Mouse (Mus musculus): ENCODE results near the gene Kpna7.
A peak's percentile ranks its signal among the peaks of the same experiment; 100 is the strongest.
"Not testable (repeated sequence)": the region's sequence is repeated elsewhere in the genome, so short reads cannot be mapped to it uniquely, and the experiment has no call there.

The Kpna7 gene

DNA sequence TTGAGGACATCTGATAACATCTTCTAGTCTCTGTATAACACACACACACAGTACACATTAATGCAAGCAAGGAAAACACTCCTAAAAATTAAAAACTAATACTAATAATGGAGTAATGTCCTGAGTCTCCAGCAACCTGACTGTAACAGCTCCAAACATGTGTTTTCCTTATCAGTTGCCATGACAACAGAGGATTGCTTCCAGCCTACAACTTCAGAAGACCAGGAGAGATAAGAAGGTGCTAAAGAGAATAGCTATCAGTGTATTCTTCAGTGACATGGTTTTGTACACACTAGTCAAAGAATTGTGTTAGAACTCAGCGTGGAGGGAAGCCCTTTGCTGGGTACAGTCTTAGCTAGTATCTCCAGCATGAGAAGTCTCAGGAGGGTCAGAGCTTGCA, 63.1 kb downstream of the Kpna7 start:
- DNase-seq (ENCODE audit: low spot score in 2 of 2): not testable (repeated sequence)

DNA sequence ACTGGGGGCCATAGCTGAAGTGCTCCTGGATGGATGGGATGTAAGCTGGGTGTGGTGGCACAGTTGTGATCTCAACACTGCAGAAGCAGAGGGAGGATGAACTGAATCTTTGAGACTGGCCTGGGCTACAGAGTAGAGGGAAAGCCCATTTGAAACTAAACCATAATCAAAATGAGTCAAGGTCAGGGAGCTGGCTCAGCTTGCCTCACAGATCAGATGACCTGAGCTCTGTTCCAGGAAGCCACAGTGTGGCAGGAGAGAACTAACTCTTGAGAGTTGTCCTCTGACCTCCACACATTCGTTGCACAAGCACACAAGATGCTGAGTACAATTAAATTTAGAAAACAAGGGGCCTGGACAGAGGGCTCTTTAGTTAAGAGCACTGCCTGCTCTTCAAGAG, 63.6 kb downstream of the Kpna7 start:
- not testable (repeated sequence) for DNase-seq (ENCODE audit: low spot score in 2 of 2)

DNA sequence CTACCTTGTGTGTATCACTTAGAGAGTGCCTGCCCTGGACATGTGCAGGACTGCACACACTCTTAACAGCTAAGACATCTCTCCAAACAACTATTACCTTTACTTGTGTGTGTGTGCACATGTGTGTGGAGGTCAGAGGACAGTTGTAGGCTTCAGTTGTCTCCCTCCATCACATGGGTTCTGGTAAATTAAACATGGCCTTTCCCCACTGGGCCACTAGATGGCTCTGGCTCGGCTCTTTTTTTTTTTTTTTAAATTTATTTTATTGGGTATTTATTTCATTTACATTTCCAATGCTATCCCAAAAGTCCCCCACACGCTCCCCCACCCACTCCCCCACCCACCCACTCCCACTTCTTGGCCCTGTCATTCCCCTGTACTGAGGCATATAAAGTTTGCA, 67.1 kb downstream of the Kpna7 start:
- not testable (repeated sequence) for DNase-seq (ENCODE audit: low spot score in 2 of 2)

DNA sequence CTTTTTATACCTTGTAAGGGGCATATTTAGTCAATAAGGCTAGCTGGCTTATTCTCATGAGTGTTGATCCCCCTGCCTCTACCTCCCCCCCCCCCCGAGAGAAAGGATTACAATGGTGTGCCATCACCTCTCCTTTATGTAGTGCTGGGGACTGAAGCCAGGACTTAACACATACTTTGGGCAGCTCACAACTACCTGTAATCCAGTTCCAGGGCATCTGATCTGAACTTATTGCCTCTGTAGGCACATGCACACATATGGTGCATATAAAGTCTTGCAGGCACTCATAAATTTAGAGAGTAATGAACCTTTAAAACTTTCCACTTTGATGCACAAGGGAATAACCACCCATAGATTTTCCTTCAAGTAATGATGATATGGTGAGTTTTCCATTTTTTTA, 69.6 kb downstream of the Kpna7 start:
- no peak for DNase-seq (ENCODE audit: low spot score in 2 of 2)

DNA sequence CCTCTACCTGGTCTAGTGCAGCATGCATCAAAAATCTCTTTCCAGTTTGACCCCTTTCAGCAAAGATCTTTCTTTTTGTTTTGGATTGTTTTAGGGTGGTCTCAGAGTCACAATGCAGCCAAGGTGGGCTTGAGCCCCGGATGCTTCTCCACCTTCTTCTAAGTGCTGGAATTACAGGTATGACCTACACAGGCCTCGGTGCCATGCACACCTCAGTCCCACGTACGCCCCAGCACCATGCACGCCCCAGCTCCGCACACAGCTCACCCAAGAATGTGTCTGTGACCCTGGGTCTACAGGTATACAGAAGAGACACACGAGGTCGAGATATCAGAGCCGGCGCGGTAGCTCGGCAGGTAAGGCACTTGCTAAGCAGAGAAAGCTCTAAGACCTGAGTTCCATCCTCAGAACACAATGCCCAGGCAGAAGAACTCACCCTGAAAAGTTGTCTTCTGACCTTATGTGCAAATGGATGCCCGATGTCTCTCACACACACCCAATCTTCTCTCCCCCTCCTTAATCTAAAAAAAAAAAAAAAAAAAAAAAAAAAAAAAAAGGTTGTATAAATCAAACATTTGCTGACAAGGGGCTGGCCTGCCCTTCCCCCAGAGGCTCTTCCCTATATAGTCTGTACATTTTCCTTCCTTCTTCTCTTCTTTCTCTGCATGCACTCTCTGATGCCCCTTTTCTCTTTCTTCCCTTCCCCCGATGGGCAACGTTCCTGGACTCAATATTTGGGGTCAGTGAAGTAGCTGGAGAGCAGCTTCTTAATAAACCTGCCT, 74.8 kb downstream of the Kpna7 start:
- no peak for DNase-seq (ENCODE audit: low spot score in 2 of 2)

DNA sequence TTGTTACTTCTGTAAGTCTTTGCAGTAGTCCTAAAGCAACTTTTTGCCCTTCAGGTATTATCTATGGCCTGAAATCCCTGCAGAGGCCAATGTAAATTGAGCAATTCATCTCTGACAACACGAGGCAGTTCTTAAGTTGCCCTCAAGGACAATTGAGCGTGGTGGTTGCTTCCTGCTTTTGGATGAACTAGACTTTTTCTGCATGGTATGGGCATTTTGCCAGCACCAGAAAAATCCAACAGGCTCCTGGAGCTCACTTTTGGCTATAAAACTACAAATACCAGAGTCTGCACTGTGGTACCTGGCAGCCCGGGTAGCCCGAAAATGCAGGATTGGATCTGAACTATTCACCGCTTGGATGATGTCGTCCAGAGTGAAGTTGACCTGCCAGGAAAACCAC, 78.2 kb downstream of the Kpna7 start:
- DNase-seq (ENCODE audit: low spot score in 2 of 2): no peak

DNA sequence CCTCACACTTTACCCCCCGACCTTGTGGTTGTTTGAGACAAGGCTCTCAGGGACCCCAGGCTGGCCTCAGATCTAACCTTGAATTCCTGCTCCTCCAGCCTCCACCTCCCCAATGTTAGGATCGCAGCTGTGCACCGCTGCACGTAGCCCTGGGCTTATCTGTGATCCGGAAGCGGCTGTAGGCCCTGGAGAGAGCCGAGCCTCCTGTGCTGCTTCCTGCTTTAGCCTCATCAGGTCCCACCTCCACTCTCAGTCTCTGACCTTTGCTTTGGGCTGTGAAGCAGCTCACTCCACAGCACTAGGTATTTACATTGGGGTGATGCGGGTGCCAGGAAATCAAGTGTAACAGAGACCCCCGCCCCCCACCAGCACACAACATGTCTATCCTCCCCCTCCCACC, 79.3 kb downstream of the Kpna7 start:
- no peak for DNase-seq (ENCODE audit: low spot score in 2 of 2)

DNA sequence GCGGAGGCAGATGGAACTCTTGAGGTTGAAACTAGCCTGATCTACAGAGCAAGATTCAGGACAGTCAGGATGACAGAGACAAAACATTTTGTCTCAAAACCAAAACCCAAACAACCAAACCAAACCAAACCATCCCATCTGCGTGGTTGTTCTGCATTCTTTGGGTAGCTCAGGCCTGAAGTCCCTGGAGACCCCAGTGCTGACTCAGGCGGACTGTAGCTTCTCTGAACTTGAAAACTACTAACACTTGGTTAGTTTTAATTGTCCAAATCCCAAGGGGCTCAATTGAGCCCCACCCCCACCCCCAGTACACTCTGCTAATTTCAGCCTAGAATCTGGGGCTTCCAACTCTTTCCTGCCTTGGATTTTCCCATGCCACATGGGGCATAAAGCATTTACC, 80.5 kb downstream of the Kpna7 start:
- no peak for DNase-seq (ENCODE audit: low spot score in 2 of 2)

DNA sequence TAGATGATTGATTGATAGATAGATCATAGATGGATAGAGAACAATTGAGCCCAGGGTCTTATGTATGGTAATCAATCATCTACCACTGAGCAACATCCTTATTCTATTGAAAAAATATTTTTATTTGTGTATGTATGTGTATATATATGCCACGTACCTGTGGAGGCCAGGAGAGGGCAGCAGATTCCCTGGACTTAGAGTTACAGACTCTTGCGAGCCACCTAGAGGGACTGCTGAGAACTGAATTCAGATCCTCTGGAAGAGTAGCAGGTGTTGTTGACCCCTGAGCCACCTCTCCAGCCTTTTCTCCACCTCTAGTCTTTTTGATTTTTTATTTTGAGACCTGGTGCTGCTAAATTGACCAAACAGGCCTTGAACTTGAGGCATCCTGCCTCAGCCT, 85.3 kb downstream of the Kpna7 start:
- no peak for DNase-seq (ENCODE audit: low spot score in 2 of 2)

DNA sequence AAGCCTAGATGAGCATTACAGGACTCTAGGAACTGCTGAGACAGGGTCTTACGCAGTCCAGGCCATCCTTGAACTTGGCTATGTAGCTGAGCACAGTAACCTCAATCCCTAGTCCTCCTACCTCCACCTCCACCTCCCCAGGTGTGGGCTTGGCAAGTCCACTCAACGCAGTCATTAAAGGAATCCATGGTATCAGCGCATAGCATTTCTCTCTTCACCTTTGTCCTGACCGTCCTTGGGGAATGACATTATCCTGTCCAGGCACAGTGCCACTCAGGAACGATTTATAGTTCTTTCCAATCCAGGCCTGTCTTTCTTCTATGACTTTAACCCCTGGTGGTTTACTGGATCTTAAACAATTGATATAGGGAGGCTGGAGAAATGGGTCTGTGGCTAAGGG, 93.3 kb downstream of the Kpna7 start:
- no peak for DNase-seq (ENCODE audit: low spot score in 2 of 2)

DNA sequence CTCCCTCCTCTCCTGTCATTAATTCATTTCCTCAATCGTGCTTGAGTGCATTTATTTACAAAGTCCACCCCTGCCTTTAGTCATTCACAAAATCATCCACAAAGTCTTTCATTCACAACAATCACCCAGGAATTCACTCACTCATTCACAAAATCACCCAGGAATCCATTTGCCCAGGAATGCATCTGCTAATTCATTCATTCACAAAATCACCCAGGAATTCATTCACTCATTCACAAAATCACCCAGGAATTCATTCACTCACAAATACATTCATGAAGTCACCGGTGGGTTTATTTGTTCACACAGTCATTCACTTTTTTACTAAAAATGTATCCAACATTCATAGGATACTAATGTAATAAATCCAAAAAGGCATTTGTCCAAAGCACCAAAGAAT, 93.8 kb downstream of the Kpna7 start:
- no peak for DNase-seq (ENCODE audit: low spot score in 2 of 2)

DNA sequence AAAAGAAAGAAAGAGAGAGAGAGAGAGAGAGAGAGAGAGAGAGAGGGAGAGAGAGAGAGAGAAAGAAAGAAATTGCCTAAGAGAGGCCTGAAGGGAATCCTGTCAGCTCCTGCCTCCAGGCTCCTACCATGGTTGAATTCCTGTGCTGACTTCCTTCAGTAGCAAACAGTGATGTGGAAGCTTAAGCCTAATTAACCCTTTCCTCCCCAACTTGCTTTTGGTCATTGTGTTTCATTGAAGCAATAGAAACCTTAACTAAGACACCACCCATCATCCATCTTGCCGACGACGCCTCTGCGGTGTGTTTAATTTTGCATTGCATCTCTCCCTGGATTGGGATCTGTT, 94.8 kb downstream of the Kpna7 start:
- no peak for DNase-seq (ENCODE audit: low spot score in 2 of 2)

DNA sequence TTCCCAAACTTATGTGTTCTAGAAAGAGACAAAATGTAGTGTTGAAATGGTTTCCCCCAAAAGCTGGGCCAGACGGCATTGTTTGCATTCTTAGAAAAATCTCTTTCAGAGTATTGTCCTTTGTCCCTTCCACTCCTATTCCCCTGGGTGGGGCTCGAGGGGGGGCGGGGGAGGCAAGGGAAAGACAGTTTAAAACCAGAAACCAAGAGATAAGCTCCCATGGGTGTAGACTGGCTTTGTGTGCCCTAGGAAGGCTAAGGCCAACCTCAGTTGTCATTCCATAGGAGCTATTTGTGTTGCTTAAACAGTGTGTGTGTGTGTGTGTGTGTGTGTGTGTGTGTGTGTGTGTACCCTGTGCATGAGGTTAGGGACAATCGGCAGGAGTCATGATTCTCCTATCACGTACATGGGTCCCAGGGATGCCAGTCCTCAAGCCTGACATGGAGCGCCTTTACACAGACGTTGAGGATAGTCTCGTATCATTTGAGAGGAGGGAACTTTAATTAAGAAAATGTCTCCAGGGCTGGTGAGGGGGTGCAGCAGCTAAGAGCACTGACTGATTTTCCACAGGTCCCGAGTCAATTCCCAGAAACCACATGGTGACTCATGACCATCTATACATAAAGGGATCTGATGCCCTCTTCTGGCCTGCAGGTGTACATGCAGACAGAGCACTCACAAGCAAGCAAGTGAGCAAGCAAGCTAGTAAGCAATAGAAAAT, 95.3 kb downstream of the Kpna7 start:
- peak; percentile 29 to 41 for DNase-seq (ENCODE audit: low spot score in 2 of 2)

DNA sequence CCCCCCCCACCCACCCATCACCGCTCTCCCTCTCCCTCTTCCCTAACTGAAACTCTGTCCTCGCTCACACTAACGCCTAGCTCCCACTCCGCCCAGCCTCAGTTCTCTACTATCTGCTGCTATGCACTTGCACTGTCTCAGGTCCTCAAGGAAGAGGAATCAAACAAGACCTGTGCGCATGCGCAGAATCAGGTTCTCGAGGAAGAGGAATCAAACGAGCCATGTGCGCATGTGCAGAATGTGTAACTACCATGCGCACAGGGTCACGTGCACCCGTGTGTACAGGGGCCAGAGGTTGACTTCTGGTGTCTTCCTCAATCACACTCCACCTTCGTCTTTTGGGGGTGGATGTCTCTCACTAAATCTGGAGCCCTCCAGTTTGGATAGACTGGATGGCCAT, 96.3 kb downstream of the Kpna7 start:
- no peak for DNase-seq (ENCODE audit: low spot score in 2 of 2)

DNA sequence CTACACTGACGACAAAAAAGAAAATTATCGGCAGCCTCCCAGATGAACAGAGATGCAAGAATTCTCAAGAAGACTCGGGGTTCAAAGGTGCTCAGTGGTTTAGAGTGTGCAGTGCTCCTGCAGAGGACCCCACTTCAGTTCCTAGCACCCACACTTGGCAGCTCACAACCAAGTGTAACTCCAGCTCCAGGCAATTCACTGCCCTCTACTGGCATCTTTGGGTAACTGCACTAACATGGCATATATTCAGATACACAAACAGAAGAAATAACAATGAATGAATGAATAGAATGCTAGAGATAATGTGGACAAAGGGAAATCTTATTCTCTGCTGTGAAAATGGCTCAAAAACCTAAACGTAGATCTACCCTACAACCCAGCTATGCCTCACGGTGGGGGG, 99.0 kb downstream of the Kpna7 start:
- DNase-seq (ENCODE audit: low spot score in 2 of 2): no peak

DNA sequence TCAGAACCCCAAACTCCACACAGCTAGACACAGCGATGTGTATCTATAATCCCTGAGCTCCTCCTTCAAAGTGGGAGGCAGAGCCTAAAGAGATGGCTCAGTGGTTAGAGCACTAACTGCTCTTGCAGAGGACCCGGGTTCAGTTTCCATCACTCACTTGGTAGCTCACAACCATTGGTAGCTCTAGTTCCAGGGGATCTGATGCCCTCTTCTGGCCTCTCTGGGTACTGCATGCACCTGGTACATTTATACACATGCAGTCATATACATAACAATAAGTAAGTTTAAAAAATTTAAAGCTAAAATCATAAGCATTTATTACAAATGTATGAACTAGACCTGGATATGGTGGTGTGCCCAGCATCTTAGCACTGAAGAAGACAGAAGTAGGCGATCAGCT, 100.6 kb downstream of the Kpna7 start:
- no peak for DNase-seq (ENCODE audit: low spot score in 2 of 2)

DNA sequence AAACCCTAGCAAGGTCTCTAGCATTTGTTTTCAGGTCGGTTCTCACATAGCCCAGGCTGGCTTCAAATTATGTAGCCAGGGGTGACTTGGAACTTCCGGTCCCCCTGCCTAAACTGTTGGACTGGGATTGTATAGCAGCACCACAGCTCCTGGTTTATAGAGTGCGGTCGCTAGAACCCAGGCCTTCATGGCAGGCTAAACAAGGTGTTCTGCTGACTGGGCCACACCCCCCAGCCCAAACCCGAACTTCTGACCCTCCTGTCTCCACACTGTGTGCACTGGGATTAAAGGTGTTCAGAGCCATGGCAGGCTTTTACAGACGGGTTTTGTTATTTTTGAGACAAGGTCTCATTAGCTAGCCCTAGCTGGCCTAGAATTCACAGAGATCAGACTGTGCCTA, 104.7 kb downstream of the Kpna7 start:
- DNase-seq (ENCODE audit: low spot score in 2 of 2): no peak

DNA sequence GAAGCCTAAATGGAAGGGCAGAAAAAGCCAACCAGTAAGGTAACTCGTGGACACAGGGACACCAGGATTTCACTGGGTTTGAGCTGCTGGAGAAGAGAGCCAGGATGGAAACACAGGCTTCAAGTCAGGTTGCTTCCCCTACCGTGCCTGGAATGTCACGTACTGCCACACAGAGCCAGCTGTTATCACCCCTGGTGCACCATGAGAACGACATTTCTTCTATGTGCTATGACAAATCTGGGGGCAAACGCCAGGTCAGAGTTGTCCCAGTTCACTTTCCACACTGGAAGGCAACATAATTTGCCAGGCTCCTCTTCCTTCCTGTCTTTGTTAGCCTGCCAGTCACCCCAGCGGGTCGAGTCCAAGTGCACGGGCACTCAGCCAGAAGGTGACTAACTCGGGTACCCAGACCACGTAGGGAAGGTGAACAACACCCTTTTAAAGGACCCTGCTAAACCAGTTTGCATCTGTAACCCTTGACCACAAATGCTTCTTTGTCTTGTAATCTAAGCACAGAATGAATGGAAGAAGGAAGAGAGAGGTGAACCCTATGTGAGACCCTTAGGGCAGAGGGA, 105.2 kb downstream of the Kpna7 start:
- no peak for DNase-seq (ENCODE audit: low spot score in 2 of 2)

DNA sequence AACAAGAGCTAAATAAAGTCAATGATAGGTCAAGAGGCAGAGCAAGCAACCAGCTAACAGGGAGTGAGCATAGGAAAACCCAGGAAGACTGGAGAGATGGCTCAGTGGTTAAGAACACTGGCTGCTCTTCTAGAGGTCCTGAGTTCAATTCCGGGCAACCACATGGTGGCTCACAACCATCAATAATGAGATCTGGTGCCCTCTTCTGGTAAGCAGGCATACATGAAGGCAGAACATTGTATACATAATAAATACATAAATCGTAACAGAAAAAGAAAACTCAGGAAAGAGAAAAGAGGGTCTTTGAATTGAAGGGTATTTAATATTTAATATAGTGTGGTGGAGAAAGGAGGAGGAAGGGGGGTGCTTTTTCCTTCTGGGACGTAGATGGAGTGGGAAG, 112.6 kb downstream of the Kpna7 start:
- DNase-seq (ENCODE audit: low spot score in 2 of 2): no peak

DNA sequence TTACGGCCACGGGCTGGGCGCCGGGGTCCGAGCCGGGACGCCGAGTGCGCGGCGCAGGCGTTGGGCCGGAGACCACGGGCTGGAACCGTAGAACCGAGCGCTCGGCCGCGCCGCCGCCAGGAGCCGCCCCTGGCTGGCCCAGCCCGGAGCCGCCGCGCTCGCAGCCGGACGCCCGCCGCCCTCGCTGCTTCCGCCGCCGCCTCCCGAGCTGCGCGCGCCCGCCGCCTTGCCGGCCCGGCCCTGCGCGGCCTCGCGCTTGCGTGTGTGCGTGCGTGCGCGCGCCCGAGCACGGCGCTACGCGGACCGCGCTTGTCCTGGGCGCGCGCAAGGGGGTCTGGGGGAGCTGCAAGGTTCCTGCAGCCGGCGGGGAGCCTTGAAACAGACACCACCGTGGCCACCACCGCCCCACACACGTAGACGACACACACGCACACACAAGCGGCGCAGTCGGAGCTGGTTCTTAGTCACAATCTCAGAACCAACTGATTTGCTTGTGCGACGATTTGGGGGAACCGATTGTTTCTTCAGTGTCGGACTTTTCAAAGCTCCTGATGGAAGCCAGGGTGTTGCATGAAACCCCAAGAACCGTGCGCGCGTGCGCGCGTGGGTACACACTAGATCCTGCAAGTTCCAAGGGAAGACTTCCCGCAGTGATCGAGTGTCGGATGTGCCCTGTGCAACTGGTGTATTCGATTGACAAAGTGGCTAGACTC, 118.0 kb downstream of the Kpna7 start, which contains the start of gene Smurf1:
Smurf1 (minus strand) TSS at position 209 of the 713 bp plus-strand sequence.
- DNase-seq (ENCODE audit: low spot score in 2 of 2): peak; percentile 80 to 85

DNA sequence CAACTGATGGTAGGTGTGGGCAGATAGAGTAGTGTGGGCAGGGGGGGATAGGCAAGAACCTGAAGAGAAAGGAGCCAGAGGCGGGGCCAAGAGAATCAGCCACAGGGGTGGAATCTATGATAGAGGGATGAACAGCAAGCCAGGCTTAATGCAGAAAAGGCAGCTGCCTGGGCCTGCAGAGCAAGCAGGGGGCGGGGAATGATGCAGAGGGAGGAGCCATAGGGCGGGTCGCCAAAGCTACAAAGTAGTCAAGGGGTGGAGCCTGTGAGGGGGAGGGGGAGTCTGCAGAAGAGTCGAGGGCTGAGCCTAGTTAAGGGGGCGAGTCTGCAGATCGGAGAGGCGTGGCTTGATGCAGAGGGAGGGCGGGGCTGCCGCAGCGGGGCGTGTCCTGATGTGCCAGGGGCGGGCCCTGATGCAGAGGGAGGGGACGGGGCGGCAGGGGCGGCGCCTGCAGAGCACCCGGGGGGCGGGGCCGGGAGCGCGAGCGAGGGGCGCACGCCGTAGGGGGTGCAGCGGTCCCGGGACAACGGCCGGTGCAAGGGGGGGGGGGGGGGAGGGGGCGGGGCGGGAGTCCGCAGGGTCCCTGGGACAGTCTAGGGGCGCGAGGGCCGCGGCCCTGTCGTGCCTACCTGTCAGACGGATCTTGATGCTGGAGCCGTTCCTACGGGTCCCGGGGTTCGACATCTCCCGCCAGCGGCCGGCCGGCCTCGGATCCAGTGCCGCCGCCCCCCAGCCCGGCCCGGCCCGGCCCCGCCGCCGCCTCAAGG, 118.8 kb downstream of the Kpna7 start:
- peak; percentile 83 to 87 for DNase-seq (ENCODE audit: low spot score in 2 of 2)

DNA sequence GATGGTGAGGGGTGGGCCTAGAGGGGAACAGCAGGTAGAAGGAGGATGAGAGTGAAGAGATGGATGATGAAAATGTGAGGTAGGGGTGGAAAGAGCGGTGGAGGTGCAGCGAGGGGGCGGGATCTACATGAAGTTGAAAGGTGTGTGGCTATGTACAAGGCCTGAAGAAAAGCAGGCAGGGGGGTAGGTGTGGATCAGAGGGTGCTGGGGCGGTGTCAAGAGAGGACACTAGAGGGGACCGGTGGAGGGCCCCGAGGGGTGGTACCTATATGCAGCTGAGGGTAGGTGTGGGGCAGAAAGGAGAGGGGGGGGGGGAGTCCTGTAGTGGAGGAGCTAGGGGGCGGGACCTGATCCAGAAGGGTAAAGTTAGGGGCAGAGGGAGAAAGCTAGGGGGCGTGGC, 119.4 kb downstream of the Kpna7 start:
- DNase-seq (ENCODE audit: low spot score in 2 of 2): peak in 1 of 2 experiments; percentile 46
